Mouse (Mus musculus) spleen, postnatal 10 days (tissue): ENCODE measurements around the gene Ccndbp1.
A peak's percentile ranks its signal among the peaks of the same experiment; 100 is the strongest.
"Not testable (repeated sequence)": the region's sequence is repeated elsewhere in the genome, so short reads cannot be mapped to it uniquely, and the experiment has no call there.

ENCODE experiments used
- DNase-seq, 2 experiments: peaks; one replicate each; pipeline ENCODE4 v3.0.0; 2021 to 2022; ENCODE audit warnings: low spot score in 2 of 2

The Ccndbp1 gene

GRCm38 (mm10) chr2:120998863-120999262 lies 9.3 kb upstream of the Ccndbp1 start:
- peak in 1 of 2 experiments; percentile 42 for DNase-seq

DNA sequence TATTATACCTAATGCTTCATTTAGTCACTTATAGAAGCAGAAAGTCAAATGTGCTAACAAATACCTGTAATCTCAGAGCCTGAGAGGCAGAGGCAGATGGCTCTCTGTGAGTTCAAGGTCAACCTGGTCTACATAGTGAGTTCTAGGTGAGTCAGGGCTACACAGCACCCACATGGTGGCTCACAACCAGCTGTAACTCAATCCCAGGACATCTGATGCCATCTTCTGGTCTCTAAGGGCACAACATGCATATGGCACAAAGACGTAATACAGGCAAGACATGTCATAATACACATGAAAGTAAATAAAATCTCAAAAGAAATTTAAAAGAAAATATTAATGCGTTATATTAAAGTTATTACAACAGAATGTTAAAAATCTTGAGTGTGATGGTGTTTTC lies 4.6 kb upstream of the Ccndbp1 start:
- no peak for DNase-seq

- no peak for DNase-seq
Measured at GRCm38 (mm10) chr2:121004018-121004811, 4.0 kb upstream of the Ccndbp1 start.

DNA sequence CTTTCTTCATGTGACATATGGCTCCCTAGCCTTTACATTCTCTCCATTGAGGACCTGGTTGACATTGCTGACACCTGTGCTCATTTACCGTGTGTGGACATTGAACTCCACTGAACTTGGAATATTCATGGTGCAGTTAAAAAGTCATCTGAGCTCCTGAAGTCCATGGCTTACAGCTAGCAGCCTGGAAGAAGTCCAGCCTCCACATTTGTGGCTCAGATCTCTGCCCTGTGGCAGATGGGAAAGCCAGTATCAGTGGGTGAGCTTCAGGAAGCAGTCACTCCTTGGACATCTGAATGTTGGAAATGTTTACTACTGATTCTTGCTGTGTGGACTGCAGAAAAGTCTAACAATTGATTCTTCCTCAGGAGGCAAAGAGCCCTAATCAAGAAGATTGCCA lies 1.2 kb upstream of the Ccndbp1 start:
- DNase-seq, result no peak

- no peak for DNase-seq
Measured at GRCm38 (mm10) chr2:121008664-121009007, 433 bp downstream of the Ccndbp1 start.

GRCm38 (mm10) chr2:121009071-121009677 lies 971 bp downstream of the Ccndbp1 start:
- no peak for DNase-seq

GRCm38 (mm10) chr2:121012676-121013075 lies 4.5 kb downstream of the Ccndbp1 start:
- DNase-seq, result no peak

DNA sequence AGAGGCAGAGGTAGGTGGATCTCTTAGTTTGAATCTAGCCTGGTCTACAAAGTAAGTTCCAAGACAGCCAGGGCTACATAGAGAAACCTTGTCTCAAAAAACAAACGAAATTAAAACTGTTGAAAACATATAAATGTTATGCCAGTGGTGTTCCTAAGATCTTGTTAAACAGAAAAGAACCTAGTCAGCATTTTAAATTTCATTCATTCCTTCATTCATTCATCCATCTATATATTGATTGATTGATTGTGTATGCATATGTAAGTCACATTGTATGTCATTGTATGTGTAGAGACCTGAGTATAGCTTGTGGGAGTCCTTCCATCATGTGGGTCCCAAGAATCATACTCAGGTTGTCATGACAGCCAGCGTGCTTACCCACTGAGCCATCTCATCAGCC lies 7.3 kb downstream of the Ccndbp1 start:
- DNase-seq, result no peak

DNA sequence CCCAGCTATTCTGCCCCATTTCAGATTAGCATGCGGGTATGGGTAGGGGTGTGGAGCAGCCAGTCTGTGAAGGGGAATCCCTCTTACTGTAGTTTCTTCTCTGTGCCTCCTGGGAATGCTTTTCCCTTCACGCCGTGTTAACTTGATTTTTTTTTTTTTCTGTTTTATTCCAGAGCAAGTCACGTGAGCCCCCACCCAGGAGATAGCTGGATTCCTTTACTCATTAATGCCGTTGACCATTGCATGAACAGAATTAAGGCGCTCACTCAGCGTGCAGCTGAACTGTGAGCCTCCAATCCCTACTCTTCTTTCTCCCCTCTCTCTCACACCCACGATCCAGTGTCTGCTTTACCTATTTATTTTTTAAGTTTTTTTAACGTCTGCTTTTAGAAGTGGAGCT lies 8.0 kb downstream of the Ccndbp1 start:
- DNase-seq, result peak in 1 of 2 experiments; percentile 2

DNA sequence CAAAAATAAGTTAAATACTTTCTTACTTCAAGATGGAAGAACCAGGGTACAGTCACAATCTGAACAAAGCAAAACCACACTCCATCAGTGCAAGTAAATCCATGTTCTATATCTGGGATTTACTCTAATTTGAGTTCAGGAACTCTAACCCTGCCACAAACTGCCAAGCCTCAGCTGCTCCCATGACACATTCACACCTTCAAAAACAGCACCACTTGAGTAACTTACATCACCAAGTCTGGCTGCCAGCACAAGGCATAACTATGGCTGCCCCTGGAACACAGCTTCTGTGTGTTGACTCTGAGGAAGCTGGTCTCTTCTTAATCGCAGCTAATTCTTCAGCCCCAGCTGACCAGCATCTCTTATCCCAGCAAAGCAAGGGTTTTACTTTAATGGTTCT lies 8.9 kb downstream of the Ccndbp1 start:
- DNase-seq, result no peak

- no peak for DNase-seq
Measured at GRCm38 (mm10) chr2:121022918-121023317, 14.7 kb downstream of the Ccndbp1 start.

DNA sequence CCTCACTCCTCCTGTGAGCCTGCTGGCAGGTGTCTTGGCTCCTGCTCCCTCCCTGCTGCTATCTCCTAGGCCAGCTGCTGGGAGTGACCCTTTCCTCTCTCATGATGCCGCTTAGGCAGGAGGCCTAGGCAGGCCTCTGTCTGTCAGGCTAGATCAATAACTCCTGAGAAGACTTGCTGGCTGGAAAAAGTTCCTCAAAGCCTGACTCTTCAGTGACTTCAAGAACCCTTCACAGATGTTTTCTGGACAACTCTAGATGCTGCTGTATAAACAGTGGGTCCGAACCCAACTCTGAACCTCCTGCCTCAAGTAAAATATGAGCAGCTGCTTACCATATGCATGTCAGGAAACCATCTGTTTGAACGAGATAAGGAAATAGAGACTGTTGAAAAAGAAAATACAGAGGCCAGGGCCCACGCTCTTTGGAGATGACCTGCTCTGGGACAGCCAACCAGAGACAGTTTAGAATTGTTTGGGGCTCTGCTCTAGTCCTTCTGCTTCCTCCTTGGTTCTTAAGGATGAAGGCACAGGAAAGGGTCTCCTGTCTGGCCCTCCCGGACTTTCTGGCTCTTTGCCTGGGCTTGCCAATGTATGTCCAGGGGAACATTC lies 28.6 kb downstream of the Ccndbp1 start, which contains the start of gene Epb42:
Gene Epb42 (minus strand): TSS at position 340 of the 609 bp plus-strand sequence.
- DNase-seq, result peak; percentile 78 to 84

DNA sequence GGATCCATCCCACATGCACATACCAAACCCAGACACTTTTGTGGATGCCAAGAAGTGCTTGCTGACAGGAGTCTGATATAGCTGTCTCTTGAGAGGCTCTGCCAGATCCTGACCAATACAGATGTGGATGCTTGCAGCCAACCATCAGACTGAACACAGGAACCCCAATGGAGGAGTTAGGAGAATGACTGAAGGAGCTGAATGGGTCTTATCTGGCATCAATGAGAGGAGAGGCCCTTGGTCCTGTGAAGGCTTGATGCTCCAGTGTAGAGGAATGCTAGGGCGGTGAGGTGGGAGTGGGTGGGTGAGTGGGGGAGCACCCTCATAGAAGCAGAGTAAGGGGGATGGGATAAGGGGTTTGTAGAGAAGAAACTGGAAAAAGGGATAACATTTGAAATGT lies 30.6 kb downstream of the Ccndbp1 start:
- not testable (repeated sequence) for DNase-seq

- DNase-seq, result no peak
Measured at GRCm38 (mm10) chr2:121039382-121039781, 31.2 kb downstream of the Ccndbp1 start.

DNA sequence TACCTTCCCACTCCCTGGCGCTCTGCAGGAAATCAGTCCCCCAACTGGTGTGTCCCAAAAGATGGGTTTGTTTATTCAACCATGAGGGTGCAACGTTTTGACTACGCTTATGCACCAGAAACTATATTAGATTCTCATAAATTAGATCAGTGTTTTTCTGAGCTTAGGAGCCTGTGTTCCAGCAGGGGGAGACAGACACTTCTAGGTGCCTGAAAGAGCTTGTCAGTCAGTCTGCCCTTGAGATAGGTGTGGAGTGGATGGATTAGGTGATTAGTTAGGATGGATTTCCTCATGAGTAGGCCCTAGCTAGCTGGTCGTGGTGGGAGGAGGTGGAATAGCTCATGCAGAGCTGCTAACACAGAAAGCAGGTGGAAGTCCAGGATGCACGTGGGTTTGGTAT lies 32.9 kb downstream of the Ccndbp1 start:
- peak in 1 of 2 experiments; percentile 65 for DNase-seq

DNA sequence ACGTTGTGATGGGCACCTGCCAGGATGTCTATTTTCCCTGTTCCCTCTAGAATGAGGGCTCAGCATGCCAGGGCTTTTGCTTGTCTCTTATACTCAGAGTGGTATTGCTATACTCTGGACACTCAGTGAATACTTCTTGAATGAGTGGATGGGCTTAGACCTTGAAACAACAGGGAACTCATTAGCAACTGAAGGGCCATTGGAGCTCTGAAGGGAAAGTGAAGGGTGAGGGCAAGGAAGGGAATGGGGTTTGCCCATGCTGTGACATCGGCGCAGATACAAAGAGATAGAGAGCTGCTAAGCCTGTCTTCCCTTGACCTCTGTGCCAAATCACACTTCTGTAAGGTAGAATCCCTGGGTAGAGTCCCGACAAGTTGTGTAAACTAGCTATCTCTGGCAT lies 37.5 kb downstream of the Ccndbp1 start:
- DNase-seq, result no peak

DNA sequence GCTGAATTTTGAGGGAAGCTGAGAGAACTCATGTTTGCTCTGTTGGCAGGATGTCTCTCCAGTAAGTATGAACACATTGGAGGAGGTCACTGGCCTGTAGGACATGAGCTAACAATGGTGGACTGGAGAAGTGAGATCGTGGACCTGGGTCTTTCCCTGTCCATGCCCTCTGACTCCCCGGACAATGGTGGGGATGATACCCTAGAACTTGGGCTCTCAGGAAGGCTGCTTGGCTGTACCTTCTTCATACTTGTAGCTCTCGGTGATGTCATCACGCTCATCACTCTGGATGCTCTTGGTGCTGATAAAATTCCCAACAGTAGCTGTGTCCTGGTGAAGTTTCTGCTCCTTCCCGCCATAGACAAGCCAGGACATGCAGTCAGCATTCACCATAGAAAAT lies 44.0 kb downstream of the Ccndbp1 start:
- no peak for DNase-seq

DNA sequence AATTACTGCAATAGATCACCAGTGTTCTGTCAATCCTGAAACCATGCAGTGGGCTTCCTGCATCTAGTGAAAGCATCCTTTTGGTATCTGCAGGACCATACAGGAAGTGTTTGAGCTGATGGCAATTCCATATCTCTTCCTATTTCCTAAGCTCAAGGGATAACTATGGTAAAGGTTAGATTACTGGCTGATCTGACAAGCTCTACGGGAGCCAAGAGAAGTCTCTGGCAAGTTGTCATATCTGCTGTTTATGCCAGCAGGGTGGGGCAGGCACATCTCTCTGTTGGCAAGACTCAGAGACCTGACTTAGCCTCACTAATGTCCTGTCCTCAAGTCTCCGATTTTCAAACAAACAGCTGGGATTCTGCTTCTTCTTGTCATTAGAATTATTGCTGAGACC lies 45.9 kb downstream of the Ccndbp1 start:
- DNase-seq, result no peak

DNA sequence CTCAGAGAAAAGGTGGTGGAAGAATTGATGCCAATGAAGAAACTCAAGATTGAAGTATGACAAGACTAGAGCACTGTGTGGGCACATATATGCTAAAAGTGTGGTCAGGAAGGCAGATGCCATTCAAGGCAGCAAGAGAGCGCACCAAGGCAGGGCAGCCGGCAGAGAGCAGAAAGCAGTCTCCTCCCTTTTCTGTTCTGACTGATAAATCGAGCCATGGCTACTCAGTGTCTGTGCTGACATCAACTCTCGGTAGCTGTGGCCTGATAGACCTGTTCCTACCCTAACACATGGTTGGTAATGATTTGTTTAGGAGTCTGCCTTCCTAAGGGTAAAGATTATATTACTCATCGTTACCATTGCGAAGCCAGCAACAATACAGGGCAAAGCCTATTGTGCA lies 47.7 kb downstream of the Ccndbp1 start:
- peak in 1 of 2 experiments; percentile 53 for DNase-seq

- no peak for DNase-seq
Measured at GRCm38 (mm10) chr2:121057997-121058396, 49.8 kb downstream of the Ccndbp1 start.

DNA sequence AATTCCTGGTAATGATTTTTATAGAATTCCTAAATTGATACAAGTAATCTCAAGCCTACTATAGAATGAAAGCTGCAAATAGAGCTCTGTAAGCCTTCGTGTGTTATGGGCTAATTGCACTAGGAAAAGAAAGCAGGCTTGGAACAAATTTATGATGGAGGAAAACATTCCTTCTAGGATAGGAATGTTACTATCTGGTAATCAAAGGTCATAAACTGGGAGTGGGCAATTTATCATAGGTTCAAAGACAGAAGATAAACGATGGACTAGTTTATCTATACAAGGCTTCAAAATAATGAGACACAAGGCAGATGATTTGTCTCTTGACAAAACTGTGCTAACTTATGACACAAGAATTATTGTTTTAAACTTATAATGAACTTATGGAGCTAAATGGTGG lies 53.1 kb downstream of the Ccndbp1 start:
- no peak for DNase-seq
